Mouse (Mus musculus) CH12.LX (cell line): ENCODE measurements at regions not wholly inside any gene's neighbourhood (a gene's known extent, or its start where the extent isn't known, plus 50 kb on each side); places are given as distances from the start of the nearest gene placed in this dataset.

Experiments
- DNase-seq: peaks from one replicate; pipeline ENCODE4 v3.0.0-alpha.2; 2013; ENCODE audit errors: extremely low read depth
- H3K27ac ChIP-seq: 2 replicates; pipeline ENCODE4 v1.5.1; 2012; ENCODE audit warnings: low read depth, mild to moderate bottlenecking, control low read depth, moderate library complexity; ENCODE audit not compliant: insufficient read depth
- H3K27me3 ChIP-seq: replicated peaks from 2 replicates; pipeline ENCODE3; 2012; ENCODE audit warnings: inconsistent platforms
- H3K36me3 ChIP-seq, 2 experiments: replicated peaks in 1 of 2; 2 replicates each; pipeline versions ENCODE3 to v1.6.1; 2012; ENCODE audit warnings: inconsistent platforms in 1 of 2, low read length in 1 of 2, mild to moderate bottlenecking in 1 of 2, mixed read lengths in 1 of 2, moderate library complexity in 1 of 2; ENCODE audit not compliant: control insufficient read depth in 1 of 2, insufficient read depth in 1 of 2
- H3K4me1 ChIP-seq, 2 experiments: 2 replicates each; pipeline ENCODE4 v1.6.1; 2012; ENCODE audit warnings: inconsistent platforms in 1 of 2, moderate library complexity in 1 of 2; ENCODE audit not compliant: insufficient read depth in 2 of 2, control insufficient read depth in 1 of 2
- H3K4me2 ChIP-seq: 2 replicates; pipeline ENCODE4 v1.6.1; 2012; ENCODE audit warnings: low read depth, mild to moderate bottlenecking, control low read depth; ENCODE audit not compliant: poor library complexity, insufficient read depth, severe bottlenecking
- H3K4me3 ChIP-seq, 3 experiments: fragments of 150-350 bp in 1 of 3; sonication (generic) in 1 of 3; replicated peaks in 1 of 3; 2 replicates each; pipeline versions ENCODE3 to v1.5.1; 2011 to 2012; ENCODE audit warnings: low read depth in 2 of 3, low read length in 2 of 3, mild to moderate bottlenecking in 2 of 3, moderate library complexity in 2 of 3, control low read depth in 1 of 3, improper control_type of control experiment in 1 of 3, inconsistent platforms in 1 of 3, mixed read lengths in 1 of 3; ENCODE audit not compliant: poor library complexity in 1 of 3
- H3K79me2 ChIP-seq: replicated peaks from 2 replicates; pipeline ENCODE4 v1.6.1; 2012; ENCODE audit warnings: mild to moderate bottlenecking, moderate library complexity; ENCODE audit not compliant: control insufficient read depth, poor library complexity, insufficient read depth, severe bottlenecking; ENCODE audit errors: extremely low read depth
- H3K9ac ChIP-seq: 2 replicates; pipeline ENCODE4 v1.6.1; 2012; ENCODE audit warnings: low read depth, mild to moderate bottlenecking, control low read depth, moderate library complexity; ENCODE audit not compliant: insufficient read depth
- H3K9me3 ChIP-seq: replicated peaks from 2 replicates; pipeline ENCODE3; 2012; ENCODE audit warnings: low read length, inconsistent platforms, mixed read lengths
- CTCF ChIP-seq, 2 experiments: IDR thresholded peaks in 1 of 2; conservative IDR thresholded peaks in 1 of 2; 2 replicates each; pipeline ENCODE4 v1.5.1; 2011 to 2012; ENCODE audit warnings: low read depth in 2 of 2, low read length in 2 of 2, improper control_type of control experiment in 1 of 2, inconsistent platforms in 1 of 2, mild to moderate bottlenecking in 1 of 2, moderate library complexity in 1 of 2
- ELF1 ChIP-seq: IDR thresholded peaks from 2 replicates; pipeline ENCODE4 v1.6.1; 2014; ENCODE audit warnings: low read depth, mild to moderate bottlenecking, inconsistent platforms, low read length, improper control_type of control experiment
- EP300 ChIP-seq: IDR thresholded peaks from 2 replicates; pipeline ENCODE4 v1.6.1; 2011; ENCODE audit warnings: low read length, improper control_type of control experiment
- IRF4 ChIP-seq: IDR thresholded peaks from 2 replicates; pipeline ENCODE4 v1.6.1; 2014; ENCODE audit warnings: low read depth, mild to moderate bottlenecking, inconsistent platforms, low read length, improper control_type of control experiment
- JUN ChIP-seq: IDR thresholded peaks from 2 replicates; pipeline ENCODE4 v1.6.1; 2011; ENCODE audit warnings: low read depth, mild to moderate bottlenecking, low read length, improper control_type of control experiment, moderate library complexity; ENCODE audit not compliant: insufficient read depth
- MAFK ChIP-seq: IDR thresholded peaks from 2 replicates; pipeline ENCODE4 v1.6.1; 2011; ENCODE audit warnings: low read length, improper control_type of control experiment; ENCODE audit not compliant: insufficient replicate concordance
- NELFE ChIP-seq: IDR thresholded peaks from 2 replicates; pipeline ENCODE4 v1.6.1; 2011; ENCODE audit warnings: low read depth, low read length, improper control_type of control experiment
- POLR2A ChIP-seq: IDR thresholded peaks from 2 replicates; pipeline ENCODE4 v1.6.1; 2011; ENCODE audit warnings: low read depth, mild to moderate bottlenecking, improper control_type of control experiment, low read length
- RCOR1 ChIP-seq: conservative IDR thresholded peaks from 2 replicates; pipeline ENCODE4 v1.6.1; 2012; ENCODE audit warnings: low read depth, mild to moderate bottlenecking, inconsistent platforms, low read length, improper control_type of control experiment
- SIN3A ChIP-seq: IDR thresholded peaks from 2 replicates; pipeline ENCODE4 v1.6.1; 2012; ENCODE audit warnings: low read length, improper control_type of control experiment, inconsistent platforms
- TBP ChIP-seq: conservative IDR thresholded peaks from 2 replicates; pipeline ENCODE4 v1.6.1; 2011; ENCODE audit warnings: low read depth, low read length, improper control_type of control experiment
- UBTF ChIP-seq: IDR thresholded peaks from 2 replicates; pipeline ENCODE4 v1.6.1; 2012; ENCODE audit warnings: low read depth, mild to moderate bottlenecking, inconsistent platforms, low read length, improper control_type of control experiment, moderate library complexity
- USF2 ChIP-seq: conservative IDR thresholded peaks from 2 replicates; pipeline ENCODE4 v1.6.1; 2011; ENCODE audit warnings: low read depth, low read length, improper control_type of control experiment
- ZC3H11A ChIP-seq: IDR thresholded peaks from 2 replicates; pipeline ENCODE4 v1.6.1; 2012; ENCODE audit warnings: low read depth, mild to moderate bottlenecking, inconsistent platforms, low read length, improper control_type of control experiment
- ZKSCAN1 ChIP-seq: IDR thresholded peaks from 2 replicates; pipeline ENCODE4 v1.6.1; 2012; ENCODE audit warnings: low read depth, inconsistent platforms, low read length, improper control_type of control experiment, borderline replicate concordance
- ZMIZ1 ChIP-seq: IDR thresholded peaks from 2 replicates; pipeline ENCODE4 v1.6.1; 2012; ENCODE audit warnings: low read depth, mild to moderate bottlenecking, inconsistent platforms, low read length, improper control_type of control experiment
- dilution Hi-C: fragments of 300-500 bp; cut with MboI; formaldehyde crosslinking; loops from 2 replicates; pipeline ENCODE4 v1.14.3; 2020; ENCODE audit warnings: low sequenced_read_pairs; ENCODE audit not compliant: extremely low pct_unique_long_range_greater_than_20kb, extremely low pct_ligation_motif_present
- in situ Hi-C: fragments of 300-500 bp; cut with MboI; formaldehyde crosslinking; loops from 3 replicates; pipeline ENCODE4 v1.14.3; 2019; ENCODE audit warnings: low sequenced_read_pairs, low pct_ligation_motif_present, low pct_unique_long_range_greater_than_20kb, mixed read lengths

DNA sequence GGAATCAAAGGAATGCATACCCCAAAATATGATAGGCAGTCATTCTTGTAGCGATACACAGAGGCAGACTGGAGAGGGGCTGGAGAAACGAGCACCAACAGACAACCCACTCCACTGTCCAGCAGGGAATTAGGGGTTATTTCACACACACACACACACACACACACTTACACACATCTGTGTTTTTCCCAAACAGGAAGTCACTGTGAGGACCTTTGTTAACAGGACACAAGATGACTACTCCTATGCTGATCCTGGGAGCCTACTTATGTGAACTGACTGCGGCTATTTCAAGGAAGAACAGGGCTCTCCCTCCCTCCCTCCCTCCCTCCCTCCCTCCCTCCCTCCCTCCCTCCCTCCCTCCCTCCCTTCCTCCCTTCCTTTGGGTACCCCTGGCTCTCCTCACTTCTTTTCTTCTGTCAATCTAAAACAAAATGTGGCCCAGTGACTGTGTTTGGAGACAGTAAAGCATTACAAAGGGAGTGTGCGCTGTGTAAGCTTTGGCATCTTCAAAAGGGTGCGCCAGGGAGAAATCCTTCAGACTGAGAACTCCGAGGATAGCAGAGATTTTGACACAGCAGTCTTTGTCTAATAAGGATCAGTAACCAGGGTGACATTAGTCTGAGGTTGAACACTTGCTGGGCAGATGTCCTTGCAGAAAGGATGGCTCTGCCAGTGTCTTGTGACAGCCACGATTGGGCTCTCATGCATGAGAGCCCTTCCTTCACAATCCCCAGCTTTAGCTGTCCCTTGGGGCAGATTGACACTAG is 86.8 kb downstream of the Ackr3 start:
- in situ Hi-C loops (no loop called here), dilution Hi-C loops (no loop called here)
- H3K4me2 ChIP-seq: no peak overlapping the region
- TF ChIP-seq ZC3H11A: no peak
- TF ChIP-seq ZKSCAN1: no peak
- TF ChIP-seq TBP: no peak
- TF ChIP-seq JUN: no peak
- H3K9me3 ChIP-seq: no peaks in the 10 kb centered on the region
- H3K36me3 ChIP-seq: no peaks in the 10 kb centered on the region
- peaks cover 14 to 53% of the 10 kb centered on the region in 2 experiments for H3K4me1 ChIP-seq
- H3K9ac ChIP-seq: no peak overlapping the region
- H3K4me3 ChIP-seq: no peak overlapping the region
- H3K27me3 ChIP-seq: no peaks in the 10 kb centered on the region
- no peak for DNase-seq
- H3K79me2 ChIP-seq: no peaks in the 10 kb centered on the region
- H3K27ac ChIP-seq: no peak overlapping the region

- Histone ChIP-seq H3K27ac (no peak overlapping the region), H3K4me3 (no peak overlapping the region), H3K9me3 (no peaks in the 10 kb centered on the region), H3K79me2 (no peaks in the 10 kb centered on the region), H3K4me2 (no peak overlapping the region), H3K36me3 (no peaks in the 10 kb centered on the region), H3K4me1 (peaks cover 14 to 53% of the 10 kb centered on the region in 2 experiments), H3K27me3 (no peaks in the 10 kb centered on the region), H3K9ac (no peak overlapping the region)
- in situ Hi-C loops: no loop called here
- DNase-seq: no peak
- TF ChIP-seq ZMIZ1 (no peak), NELFE (no peak), CTCF (conservative IDR thresholded peaks at IDR 0.05 in 1 of 2, IDR thresholded peaks at IDR 0.05 in 1 of 2; ENCODE audit: low read depth in 2 of 2, low read length in 2 of 2) (peak in 1 of 2 experiments; percentile 26; a peak in 1 of 4 replicates)
- dilution Hi-C loops: no loop called here
Measured at GRCm38 (mm10) chr1:90291256-90291655, 87.5 kb downstream of the Ackr3 start.

DNA sequence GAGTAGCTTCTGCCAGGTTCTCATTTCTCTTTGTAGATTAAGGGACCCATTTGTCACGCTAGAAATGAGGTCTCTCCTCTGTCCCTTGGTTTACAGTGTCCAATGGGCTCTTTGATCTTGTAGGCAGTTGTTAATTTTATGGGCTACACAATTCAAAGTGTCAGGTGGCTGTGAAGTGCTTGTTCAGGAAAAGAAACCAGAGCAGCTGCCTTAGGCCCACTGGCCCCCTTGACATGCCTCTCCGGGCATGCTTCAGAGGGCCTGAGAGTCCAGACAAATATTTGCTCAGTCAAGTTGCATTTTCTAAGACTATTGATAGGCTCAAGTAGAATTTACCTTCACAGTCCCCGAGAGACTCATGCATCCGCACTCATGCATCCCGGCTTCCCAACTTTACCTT is 94.0 kb downstream of the Ackr3 start:
- H3K27ac ChIP-seq: no peak overlapping the region
- in situ Hi-C loops: no loop called here
- no peaks in the 10 kb centered on the region for H3K79me2 ChIP-seq
- dilution Hi-C loops: no loop called here
- peaks cover 0 to 5% of the 10 kb centered on the region in 2 experiments; a peak in 2 of 4 replicates for H3K4me1 ChIP-seq
- H3K9ac ChIP-seq: no peak overlapping the region
- no peak for TF ChIP-seq POLR2A
- no peak for TF ChIP-seq USF2
- no peak for TF ChIP-seq SIN3A
- TF ChIP-seq RCOR1: no peak
- TF ChIP-seq EP300: no peak
- TF ChIP-seq ZKSCAN1: no peak
- TF ChIP-seq UBTF: no peak
- no peak for TF ChIP-seq MAFK
- no peak for TF ChIP-seq IRF4
- no peak for TF ChIP-seq ELF1
- no peak for DNase-seq
- no peak overlapping the region for H3K4me2 ChIP-seq
- no peaks in the 10 kb centered on the region for H3K9me3 ChIP-seq
- no peaks in the 10 kb centered on the region for H3K36me3 ChIP-seq
- H3K27me3 ChIP-seq: no peaks in the 10 kb centered on the region
- H3K4me3 ChIP-seq: no peak overlapping the region
